Mouse (Mus musculus) stomach, postnatal 0 days (tissue): ENCODE results near the gene Muc20.
A peak's percentile ranks its signal among the peaks of the same experiment; 100 is the strongest.

Source experiments
- CTCF ChIP-seq: IDR thresholded peaks from 2 replicates; pipeline ENCODE4 v1.5.1; 2016; ENCODE audit warnings: antibody characterized with exemption, low read depth, mild to moderate bottlenecking, moderate library complexity
- EP300 ChIP-seq: optimal IDR thresholded peaks from 2 replicates; pipeline ENCODE3; 2016; ENCODE audit warnings: antibody characterized with exemption

GRCm38 (mm10) chr16:32826521-32826920 lies 29.3 kb upstream of the Muc20 start:
- TF ChIP-seq CTCF: peak; percentile 26; the same call in 1 of the 2 replicates
- TF ChIP-seq EP300: no peak
